Mouse (Mus musculus) forebrain, embryonic 11.5 days (tissue): ENCODE measurements around the gene Sptbn4. TPM values are rescaled to one million over a fixed set of nuclear protein-coding genes. Genes with fewer than 3 reads are reported as not detected.

ENCODE experiments used
- ATAC-seq: fragments of 200-750 bp; cut with Nextera tagmentation; replicated peaks from 2 replicates; pipeline ENCODE4 v1.8.0; 2017; ENCODE audit warnings: moderate TSS enrichment; ENCODE audit not compliant: low FRiP score
- DNase-seq: peaks from one replicate; pipeline ENCODE4 v3.0.0-alpha.2; 2017; ENCODE audit warnings: low spot score
- H3K27ac ChIP-seq: fragments of 300-500 bp; sonication (generic); 2 replicates; pipeline ENCODE4 v1.5.1; 2014; ENCODE audit warnings: low read depth, low read length
- H3K27me3 ChIP-seq: fragments of 300-500 bp; sonication (generic); 2 replicates; pipeline ENCODE4 v1.6.1; 2014; ENCODE audit warnings: mild to moderate bottlenecking, low read length, mixed read lengths; ENCODE audit not compliant: control insufficient read depth, insufficient read depth
- H3K36me3 ChIP-seq: fragments of 300-500 bp; sonication (generic); 2 replicates; pipeline ENCODE4 v1.6.1; 2014; ENCODE audit warnings: mild to moderate bottlenecking, low read length, moderate library complexity, mixed read lengths; ENCODE audit not compliant: control insufficient read depth, insufficient read depth
- H3K4me1 ChIP-seq: fragments of 300-500 bp; sonication (generic); replicated peaks from 2 replicates; pipeline ENCODE4 v1.6.1; 2014; ENCODE audit warnings: low read length, mixed read lengths; ENCODE audit not compliant: control insufficient read depth, insufficient read depth
- H3K4me2 ChIP-seq: fragments of 300-500 bp; sonication (generic); 2 replicates; pipeline ENCODE4 v1.6.1; 2014; ENCODE audit warnings: low read depth, mild to moderate bottlenecking, low read length, moderate library complexity, mixed read lengths; ENCODE audit not compliant: severe bottlenecking
- H3K4me3 ChIP-seq: fragments of 300-500 bp; sonication (generic); 2 replicates; pipeline ENCODE4 v1.5.1; 2014; ENCODE audit warnings: low read depth, low read length
- H3K9ac ChIP-seq: fragments of 300-500 bp; sonication (generic); 2 replicates; pipeline ENCODE4 v1.6.1; 2014; ENCODE audit warnings: low read length
- H3K9me3 ChIP-seq: fragments of 300-500 bp; sonication (generic); 2 replicates; pipeline ENCODE4 v1.6.1; 2016; ENCODE audit warnings: low read length, mixed read lengths; ENCODE audit not compliant: control insufficient read depth
- WGBS: fragments of 180-500 bp; shearing (Covaris S2); extraction: QIAGEN DNeasy Blood & Tissue Kit; methylation state at CpG from one replicate; pipeline ENCODE4 v1.1.7; 2014; 5-methylcytosine and 5-hydroxymethylcytosine counted together
- polyA plus RNA-seq: library from polyadenylated mRNA; unstranded; fragments of >200 nt; fragmentation: Nextera tagmentation; extraction: Ambion mirVana; gene quantifications from 2 replicates; pipeline ENCODE4 v1.2.1, GENCODE M21; 2014

Gene Sptbn4
- polyA plus RNA-seq, 1 experiment from 2014 or later, result 0.19 TPM

DNA sequence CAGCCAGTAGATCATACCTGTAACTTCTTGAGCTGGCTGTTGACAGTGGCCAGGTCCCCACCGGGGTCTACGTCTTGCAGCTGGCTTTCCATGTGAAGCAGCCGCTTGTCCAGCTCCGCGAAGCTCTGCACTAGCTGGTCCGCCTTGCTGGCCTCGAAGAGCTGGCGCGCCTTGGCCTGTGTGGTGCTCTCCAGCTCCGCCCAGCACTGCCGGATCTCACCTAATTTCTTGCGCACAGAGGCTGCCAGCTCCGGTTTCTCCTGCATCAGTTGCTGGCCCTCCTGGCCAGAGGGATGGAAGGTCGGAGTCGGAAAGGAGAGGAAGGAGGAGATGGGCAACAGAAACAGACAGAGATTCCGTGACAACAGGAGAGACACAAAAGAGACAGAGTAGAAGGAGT lies 56.1 kb downstream of the Sptbn4 start:
- Histone ChIP-seq H3K4me1 (peaks cover 2% of the 10 kb centered on the region), H3K36me3 (no peaks in the 10 kb centered on the region), H3K4me2 (no peak overlapping the region), H3K9me3 (no peaks in the 10 kb centered on the region), H3K27ac (no peak overlapping the region), H3K27me3 (peaks cover 33% of the 10 kb centered on the region), H3K4me3 (no peak overlapping the region), H3K9ac (no peak overlapping the region)
- DNase-seq (no peak), ATAC-seq (no peak)
- WGBS, result 42% methylated on average over 16 of the region's 16 CpGs

DNA sequence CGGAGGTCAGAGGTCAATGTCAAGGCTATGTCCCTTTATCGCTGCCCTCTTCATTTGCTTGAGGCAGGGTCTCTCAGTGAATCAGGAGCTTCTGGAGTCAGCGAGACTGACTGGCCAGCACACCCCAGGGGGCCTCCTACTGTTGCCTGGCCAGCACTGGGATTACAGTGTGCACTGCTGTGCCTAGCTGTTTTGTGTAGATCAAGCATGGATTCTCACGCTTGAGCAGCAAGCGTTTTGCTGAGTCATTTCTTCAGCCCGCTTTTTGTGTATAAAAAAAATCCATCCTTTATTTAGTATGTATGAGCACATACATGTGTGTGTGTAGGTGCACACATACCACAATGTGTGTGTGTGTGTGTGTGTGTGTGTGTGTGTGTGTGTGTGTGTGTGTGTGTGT lies 58.3 kb downstream of the Sptbn4 start:
- DNase-seq (no peak), ATAC-seq (no peak)
- 76% methylated on average over 6 of the region's 6 CpGs for WGBS

DNA sequence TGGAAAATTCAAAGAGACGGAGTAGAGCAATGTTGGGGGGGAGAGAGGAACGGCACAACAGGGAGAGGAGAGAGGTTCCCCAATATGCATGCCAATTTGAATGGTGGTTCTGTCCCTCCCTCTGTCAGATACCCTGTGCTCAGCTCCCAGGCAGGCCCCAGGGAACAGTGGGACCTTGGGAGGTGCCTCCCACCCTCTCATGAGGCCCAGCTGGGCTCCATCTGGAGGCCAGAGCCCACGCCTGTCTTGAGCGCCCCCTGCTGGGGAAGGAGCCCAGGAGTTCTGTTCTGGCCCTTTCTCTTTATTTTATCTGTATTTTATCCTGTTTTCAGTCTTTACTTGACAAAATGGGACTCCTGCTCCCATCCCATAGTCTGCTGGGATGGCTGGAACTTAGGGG lies 62.8 kb downstream of the Sptbn4 start:
- Histone ChIP-seq H3K36me3 (no peaks in the 10 kb centered on the region), H3K4me3 (no peak overlapping the region), H3K9me3 (no peaks in the 10 kb centered on the region), H3K9ac (no peak overlapping the region), H3K4me1 (no peaks in the 10 kb centered on the region), H3K27ac (no peak overlapping the region), H3K27me3 (no peaks in the 10 kb centered on the region), H3K4me2 (no peak overlapping the region)
- no peak; the same call in 1 of the 2 replicates for ATAC-seq
- peak; percentile 80 for DNase-seq
- 43% methylated on average over 4 of the region's 4 CpGs for WGBS

More for the DNA sequence above, 58.3 kb downstream of the Sptbn4 start:
- H3K4me3 ChIP-seq, result no peak overlapping the region
- no peaks in the 10 kb centered on the region for H3K9me3 ChIP-seq
- no peak overlapping the region for H3K9ac ChIP-seq
- no peaks in the 10 kb centered on the region for H3K36me3 ChIP-seq
- H3K4me1 ChIP-seq, result no peaks in the 10 kb centered on the region
- H3K27ac ChIP-seq, result no peak overlapping the region
- H3K4me2 ChIP-seq, result no peak overlapping the region
- peaks cover 11% of the 10 kb centered on the region for H3K27me3 ChIP-seq

DNA sequence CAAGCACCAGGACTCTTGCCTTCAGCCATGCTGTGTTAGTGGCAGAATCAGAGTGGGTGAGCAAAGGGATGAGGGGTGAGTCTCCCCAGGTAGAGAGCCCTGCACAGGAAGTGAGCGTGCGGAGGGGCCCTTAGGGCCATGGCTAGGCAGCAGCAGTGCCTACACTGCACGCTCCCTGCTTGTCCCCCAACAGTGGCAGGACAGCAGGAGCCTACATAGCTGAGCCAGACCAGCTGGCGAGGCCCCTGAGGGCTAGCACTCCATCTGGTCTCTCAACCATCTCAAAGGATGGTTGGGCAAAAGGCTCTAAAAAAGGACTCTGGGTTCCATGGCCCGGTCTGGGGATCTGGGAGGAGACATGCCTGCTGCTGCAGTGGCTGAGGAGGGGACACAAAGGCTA lies 63.4 kb downstream of the Sptbn4 start:
- Histone ChIP-seq H3K27me3 (no peaks in the 10 kb centered on the region), H3K4me3 (no peak overlapping the region), H3K27ac (no peak overlapping the region), H3K36me3 (no peaks in the 10 kb centered on the region), H3K9me3 (no peaks in the 10 kb centered on the region), H3K9ac (no peak overlapping the region), H3K4me1 (no peaks in the 10 kb centered on the region), H3K4me2 (no peak overlapping the region)
- WGBS, result 72% methylated on average over 5 of the region's 5 CpGs
- no peak for ATAC-seq
- DNase-seq, result no peak

DNA sequence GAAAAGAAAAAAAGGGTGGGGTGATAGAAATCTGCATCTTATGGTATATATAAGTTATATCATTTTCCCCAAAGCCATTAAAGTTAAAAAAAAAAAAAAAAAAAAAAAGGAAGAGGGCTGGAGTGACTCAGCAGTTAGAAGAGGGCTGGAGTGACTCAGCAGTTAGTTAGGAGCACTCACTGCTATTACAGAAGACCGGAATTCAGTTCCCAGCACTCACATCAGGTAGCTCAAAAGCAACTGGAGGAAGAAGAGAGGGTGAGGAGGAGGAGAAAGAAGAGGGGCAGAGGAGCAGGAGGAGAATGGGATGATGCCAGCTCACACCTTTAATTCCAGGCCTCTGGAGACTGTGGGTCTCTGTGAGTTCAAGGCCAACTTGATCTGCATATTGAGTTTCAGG lies 64.3 kb downstream of the Sptbn4 start:
- Histone ChIP-seq H3K27ac (no peak overlapping the region), H3K27me3 (no peaks in the 10 kb centered on the region), H3K9me3 (no peaks in the 10 kb centered on the region), H3K4me1 (no peaks in the 10 kb centered on the region), H3K4me2 (no peak overlapping the region), H3K36me3 (no peaks in the 10 kb centered on the region), H3K4me3 (no peak overlapping the region), H3K9ac (no peak overlapping the region)
- ATAC-seq, result no peak
- 68% methylated on average over 1 of the region's 1 CpGs for WGBS
- DNase-seq, result no peak

DNA sequence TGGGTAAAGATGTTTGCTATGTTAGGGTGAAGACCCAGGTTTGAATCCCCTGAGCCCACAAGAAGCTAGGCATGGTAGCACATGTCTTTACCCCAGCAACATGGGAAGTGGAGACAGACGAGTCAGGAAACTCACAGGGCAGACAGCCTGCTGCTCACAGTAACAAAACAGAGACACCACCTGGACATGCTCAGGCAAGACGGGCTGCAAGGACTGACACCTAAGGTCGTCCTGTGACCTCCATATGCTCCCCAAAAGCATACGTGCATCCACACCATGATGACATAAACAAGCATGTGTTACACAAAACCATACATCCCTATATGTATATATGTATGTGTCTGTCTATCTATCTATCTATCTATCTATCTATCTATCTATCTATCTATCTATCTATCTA lies 65.9 kb downstream of the Sptbn4 start:
- no peak overlapping the region for H3K4me3 ChIP-seq
- no peak overlapping the region for H3K4me2 ChIP-seq
- H3K9me3 ChIP-seq, result no peaks in the 10 kb centered on the region
- no peak overlapping the region for H3K9ac ChIP-seq
- no peak for ATAC-seq
- no peak for DNase-seq
- H3K27me3 ChIP-seq, result 0 out of 2 replicates have a peak, but pooled peaks cover 2% of the 10 kb centered on the region
- no peaks in the 10 kb centered on the region for H3K36me3 ChIP-seq
- WGBS, result 57% methylated on average over 4 of the region's 4 CpGs
- H3K27ac ChIP-seq, result no peak overlapping the region
- no peaks in the 10 kb centered on the region for H3K4me1 ChIP-seq

DNA sequence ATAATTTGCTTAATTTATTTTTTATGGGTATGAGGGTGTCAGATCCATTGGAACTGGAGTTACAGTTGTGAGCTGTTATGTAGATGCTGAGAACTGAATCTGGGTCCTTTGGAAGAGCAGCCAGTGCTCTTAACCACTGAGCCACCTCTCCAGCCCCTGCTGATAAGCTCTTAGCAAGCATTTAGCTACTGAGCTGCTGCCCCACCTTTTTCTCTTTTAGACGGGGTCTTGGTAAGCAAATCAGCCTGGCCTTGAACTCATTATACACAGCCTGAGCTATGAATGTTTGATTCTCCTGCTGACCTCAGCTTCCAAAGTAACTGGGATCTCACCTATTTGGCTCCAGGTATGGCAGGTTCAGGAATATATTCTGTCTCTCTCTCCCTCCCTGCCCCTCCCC lies 66.5 kb downstream of the Sptbn4 start:
- ATAC-seq (no peak), DNase-seq (no peak)
- no peak overlapping the region for H3K4me2 ChIP-seq
- no peak overlapping the region for H3K4me3 ChIP-seq
- H3K27me3 ChIP-seq, result peaks cover 2% of the 10 kb centered on the region; the same call in 1 of the 2 replicates
- no peaks in the 10 kb centered on the region for H3K4me1 ChIP-seq
- no peaks in the 10 kb centered on the region for H3K9me3 ChIP-seq
- WGBS, result 42% methylated on average over 1 of the region's 1 CpGs
- no peaks in the 10 kb centered on the region for H3K36me3 ChIP-seq
- no peak overlapping the region for H3K9ac ChIP-seq
- no peak overlapping the region for H3K27ac ChIP-seq

DNA sequence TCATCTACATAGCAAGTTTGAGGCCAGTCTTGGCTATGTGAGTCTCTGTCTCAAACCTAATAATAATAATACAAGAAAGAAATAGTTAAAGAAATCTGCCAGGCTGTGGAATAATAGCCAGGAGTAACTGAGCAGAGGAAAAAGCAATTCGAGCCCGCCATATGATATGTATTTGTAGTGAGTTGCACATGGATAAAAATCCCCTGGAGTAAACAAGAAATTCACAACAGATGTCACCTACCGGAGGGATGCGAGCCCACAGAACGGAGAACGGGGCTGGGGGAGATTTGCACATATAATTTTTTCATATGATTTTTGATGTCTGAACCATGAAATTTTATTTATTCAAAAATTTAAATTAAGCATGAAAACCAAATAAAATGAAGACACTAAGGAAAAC lies 67.7 kb downstream of the Sptbn4 start:
- Histone ChIP-seq H3K27ac (no peak overlapping the region), H3K36me3 (no peaks in the 10 kb centered on the region), H3K4me2 (no peak overlapping the region), H3K9ac (no peak overlapping the region), H3K9me3 (no peaks in the 10 kb centered on the region), H3K4me3 (no peak overlapping the region), H3K27me3 (peaks cover 12% of the 10 kb centered on the region), H3K4me1 (no peaks in the 10 kb centered on the region)
- no peak for DNase-seq
- 84% methylated on average over 6 of the region's 6 CpGs for WGBS
- ATAC-seq, result no peak

DNA sequence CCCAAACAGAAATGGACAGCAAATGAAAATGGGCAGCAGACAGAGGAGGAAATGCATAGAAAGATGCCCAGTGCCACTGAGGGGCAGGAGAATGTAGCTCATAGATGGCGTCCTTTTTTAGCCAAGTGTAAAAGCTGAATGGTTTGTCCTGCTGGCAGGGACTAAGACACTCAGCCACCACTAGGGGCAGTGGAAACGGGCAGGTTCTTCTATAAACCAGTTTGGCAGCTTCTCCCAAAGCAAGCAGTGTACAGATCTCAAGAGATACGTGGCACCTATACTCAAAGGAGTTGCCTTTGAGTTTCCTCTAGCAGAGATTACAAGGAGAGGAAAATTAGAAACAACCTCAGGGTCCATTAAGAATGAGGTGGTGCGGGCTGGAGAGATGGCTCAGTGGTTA lies 69.1 kb downstream of the Sptbn4 start:
- H3K4me3 ChIP-seq, result no peak overlapping the region
- no peak overlapping the region for H3K9ac ChIP-seq
- H3K36me3 ChIP-seq, result no peaks in the 10 kb centered on the region
- no peak for DNase-seq
- no peak for ATAC-seq
- peaks cover 21% of the 10 kb centered on the region for H3K27me3 ChIP-seq
- 21% methylated on average over 4 of the region's 4 CpGs for WGBS
- no peak overlapping the region for H3K4me2 ChIP-seq
- no peaks in the 10 kb centered on the region for H3K4me1 ChIP-seq
- H3K9me3 ChIP-seq, result no peaks in the 10 kb centered on the region
- no peak overlapping the region for H3K27ac ChIP-seq
